Mouse (Mus musculus): ENCODE data around the gene Fchsd2. TPM values are rescaled to one million over a fixed set of nuclear protein-coding genes. Genes with fewer than 3 reads are reported as not detected.

Gene Fchsd2
- polyA plus RNA-seq, 1 experiment from 2014 or later: 51.6 TPM

- Histone ChIP-seq H3K36me3 (ENCODE audit: control insufficient read depth, insufficient read depth, low read length) (no peaks in the 10 kb centered on the region), H3K4me3 (ENCODE audit: low read depth, low read length) (no peak overlapping the region), H3K9me3 (ENCODE audit: control insufficient read depth, low read length) (no peaks in the 10 kb centered on the region), H3K27ac (ENCODE audit: low read depth, low read length) (no peak overlapping the region), H3K9ac (replicated peaks; ENCODE audit: low read depth, low read length) (no peak overlapping the region), H3K27me3 (ENCODE audit: control insufficient read depth, insufficient read depth, low read length) (no peaks in the 10 kb centered on the region), H3K4me1 (ENCODE audit: control insufficient read depth, insufficient read depth, low read length) (no peaks in the 10 kb centered on the region), H3K4me2 (ENCODE audit: low read depth, low read length) (no peak overlapping the region)
- no peak for ATAC-seq (ENCODE audit: low read depth)
- WGBS: 81% methylated on average over 6 of the region's 6 CpGs
Measured at GRCm38 (mm10) chr7:101324142-101324962, 231.7 kb downstream of the Fchsd2 start.

DNA sequence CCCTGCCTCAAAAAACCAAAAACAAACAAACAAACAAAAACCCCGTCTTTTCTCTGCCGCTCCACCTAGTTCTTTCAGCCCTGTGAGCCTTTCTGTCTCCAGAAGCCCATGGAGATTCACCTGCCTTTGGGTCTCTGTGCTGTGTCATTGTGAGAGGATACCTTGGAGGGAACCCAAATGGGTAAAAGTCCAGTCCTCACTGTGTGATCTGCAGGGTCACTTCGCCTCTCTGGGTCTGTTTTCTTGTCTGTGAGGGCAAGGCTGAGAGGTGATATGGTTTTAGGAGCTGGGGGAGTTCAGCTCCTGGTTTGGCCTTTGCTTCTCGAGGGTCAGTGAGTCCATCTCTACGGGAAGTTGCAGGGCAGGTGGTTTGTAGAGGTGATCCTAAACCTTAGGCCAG lies 233.3 kb downstream of the Fchsd2 start:
- Histone ChIP-seq H3K9ac (replicated peaks; ENCODE audit: low read depth, low read length) (no peak overlapping the region), H3K27ac (ENCODE audit: low read depth, low read length) (no peak overlapping the region), H3K36me3 (ENCODE audit: control insufficient read depth, insufficient read depth, low read length) (no peaks in the 10 kb centered on the region), H3K4me1 (ENCODE audit: control insufficient read depth, insufficient read depth, low read length) (no peaks in the 10 kb centered on the region), H3K4me3 (ENCODE audit: low read depth, low read length) (no peak overlapping the region), H3K27me3 (ENCODE audit: control insufficient read depth, insufficient read depth, low read length) (no peaks in the 10 kb centered on the region), H3K9me3 (ENCODE audit: control insufficient read depth, low read length) (no peaks in the 10 kb centered on the region), H3K4me2 (ENCODE audit: low read depth, low read length) (no peak overlapping the region)
- WGBS: 88% methylated on average over 5 of the region's 5 CpGs
- ATAC-seq (ENCODE audit: low read depth): no peak

- Histone ChIP-seq H3K9me3 (ENCODE audit: control insufficient read depth, low read length) (no peaks in the 10 kb centered on the region), H3K27me3 (ENCODE audit: control insufficient read depth, insufficient read depth, low read length) (no peaks in the 10 kb centered on the region), H3K27ac (ENCODE audit: low read depth, low read length) (no peak overlapping the region), H3K4me2 (ENCODE audit: low read depth, low read length) (no peak overlapping the region), H3K36me3 (ENCODE audit: control insufficient read depth, insufficient read depth, low read length) (no peaks in the 10 kb centered on the region), H3K4me3 (ENCODE audit: low read depth, low read length) (no peak overlapping the region), H3K4me1 (ENCODE audit: control insufficient read depth, insufficient read depth, low read length) (no peaks in the 10 kb centered on the region), H3K9ac (replicated peaks; ENCODE audit: low read depth, low read length) (no peak overlapping the region)
- 54% methylated on average over 5 of the region's 5 CpGs for WGBS
- no peak for ATAC-seq (ENCODE audit: low read depth)
Measured at GRCm38 (mm10) chr7:101327263-101327662, 234.6 kb downstream of the Fchsd2 start.

GRCm38 (mm10) chr7:101327786-101328185 lies 235.1 kb downstream of the Fchsd2 start:
- Histone ChIP-seq H3K4me1 (ENCODE audit: control insufficient read depth, insufficient read depth, low read length) (no peaks in the 10 kb centered on the region), H3K27ac (ENCODE audit: low read depth, low read length) (no peak overlapping the region), H3K27me3 (ENCODE audit: control insufficient read depth, insufficient read depth, low read length) (no peaks in the 10 kb centered on the region), H3K4me2 (ENCODE audit: low read depth, low read length) (no peak overlapping the region), H3K4me3 (ENCODE audit: low read depth, low read length) (no peak overlapping the region), H3K9ac (replicated peaks; ENCODE audit: low read depth, low read length) (no peak overlapping the region), H3K36me3 (ENCODE audit: control insufficient read depth, insufficient read depth, low read length) (no peaks in the 10 kb centered on the region), H3K9me3 (ENCODE audit: control insufficient read depth, low read length) (no peaks in the 10 kb centered on the region)
- 77% methylated on average over 2 of the region's 2 CpGs for WGBS
- no peak for ATAC-seq (ENCODE audit: low read depth)

DNA sequence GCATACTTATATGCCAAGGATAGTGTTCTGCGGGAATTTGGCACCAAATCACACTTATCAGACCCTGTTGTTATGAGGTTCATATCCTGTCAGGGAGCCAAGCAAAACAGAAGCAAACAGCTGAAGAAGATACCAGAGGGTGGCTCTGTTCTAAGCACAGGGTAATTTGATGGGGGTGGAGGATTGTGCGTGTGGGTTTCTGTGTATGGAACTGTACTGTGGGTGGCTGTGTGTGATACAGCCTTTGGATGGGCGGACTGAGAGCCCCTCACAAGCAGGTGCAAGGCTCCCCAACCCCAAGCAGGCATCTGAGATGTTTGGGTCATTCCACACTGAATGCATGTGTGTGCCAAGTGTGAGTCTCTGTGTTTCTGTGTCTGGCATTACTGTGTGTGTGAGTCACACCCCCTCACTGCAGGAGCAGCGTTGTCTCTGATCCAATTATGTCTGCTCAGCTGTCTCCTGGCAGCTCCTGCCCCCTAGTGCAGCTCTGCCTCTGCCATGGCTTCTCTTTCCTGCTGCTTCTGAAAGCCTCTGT lies 236.0 kb downstream of the Fchsd2 start:
- 62% methylated on average over 4 of the region's 4 CpGs for WGBS
- no peak overlapping the region for H3K9ac ChIP-seq (replicated peaks; ENCODE audit: low read depth, low read length)
- ATAC-seq (ENCODE audit: low read depth): peak; percentile 38; the same call in 1 of the 2 replicates

DNA sequence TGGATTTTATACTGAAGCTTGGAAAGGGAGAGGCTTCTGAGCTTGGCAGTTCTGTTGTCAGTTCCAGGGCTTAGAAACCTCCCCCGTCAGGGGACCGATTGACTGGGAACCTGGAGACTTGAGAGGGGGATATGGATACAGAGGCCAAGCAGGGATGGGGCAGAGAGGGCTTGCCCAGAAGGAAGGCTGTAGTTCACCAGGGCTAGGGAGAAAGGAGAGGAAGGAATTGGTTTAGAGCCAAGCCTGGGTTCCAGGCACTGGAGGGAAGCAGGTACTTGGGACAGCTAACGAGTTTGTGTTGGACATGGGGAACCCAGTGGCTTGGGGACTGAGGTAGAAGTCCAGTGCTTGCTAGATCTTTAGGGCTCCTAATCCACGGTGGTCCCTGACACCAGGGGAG lies 236.9 kb downstream of the Fchsd2 start:
- no peaks in the 10 kb centered on the region for H3K9me3 ChIP-seq (ENCODE audit: control insufficient read depth, low read length)
- H3K9ac ChIP-seq (replicated peaks; ENCODE audit: low read depth, low read length): no peak overlapping the region
- no peaks in the 10 kb centered on the region for H3K4me1 ChIP-seq (ENCODE audit: control insufficient read depth, insufficient read depth, low read length)
- no peak for ATAC-seq (ENCODE audit: low read depth)
- H3K4me3 ChIP-seq (ENCODE audit: low read depth, low read length): no peak overlapping the region
- no peak overlapping the region for H3K4me2 ChIP-seq (ENCODE audit: low read depth, low read length)
- 89% methylated on average over 4 of the region's 4 CpGs for WGBS
- H3K27ac ChIP-seq (ENCODE audit: low read depth, low read length): no peak overlapping the region
- H3K27me3 ChIP-seq (ENCODE audit: control insufficient read depth, insufficient read depth, low read length): no peaks in the 10 kb centered on the region
- H3K36me3 ChIP-seq (ENCODE audit: control insufficient read depth, insufficient read depth, low read length): no peaks in the 10 kb centered on the region

More for the DNA sequence above, 236.0 kb downstream of the Fchsd2 start:
- no peaks in the 10 kb centered on the region for H3K9me3 ChIP-seq (ENCODE audit: control insufficient read depth, low read length)
- no peaks in the 10 kb centered on the region for H3K27me3 ChIP-seq (ENCODE audit: control insufficient read depth, insufficient read depth, low read length)
- H3K4me1 ChIP-seq (ENCODE audit: control insufficient read depth, insufficient read depth, low read length): no peaks in the 10 kb centered on the region
- peak overlapping the region; percentile 12; the same call in 1 of the 2 replicates for H3K27ac ChIP-seq (ENCODE audit: low read depth, low read length)
- H3K36me3 ChIP-seq (ENCODE audit: control insufficient read depth, insufficient read depth, low read length): no peaks in the 10 kb centered on the region
- no peak overlapping the region for H3K4me3 ChIP-seq (ENCODE audit: low read depth, low read length)
- H3K4me2 ChIP-seq (ENCODE audit: low read depth, low read length): no peak overlapping the region

DNA sequence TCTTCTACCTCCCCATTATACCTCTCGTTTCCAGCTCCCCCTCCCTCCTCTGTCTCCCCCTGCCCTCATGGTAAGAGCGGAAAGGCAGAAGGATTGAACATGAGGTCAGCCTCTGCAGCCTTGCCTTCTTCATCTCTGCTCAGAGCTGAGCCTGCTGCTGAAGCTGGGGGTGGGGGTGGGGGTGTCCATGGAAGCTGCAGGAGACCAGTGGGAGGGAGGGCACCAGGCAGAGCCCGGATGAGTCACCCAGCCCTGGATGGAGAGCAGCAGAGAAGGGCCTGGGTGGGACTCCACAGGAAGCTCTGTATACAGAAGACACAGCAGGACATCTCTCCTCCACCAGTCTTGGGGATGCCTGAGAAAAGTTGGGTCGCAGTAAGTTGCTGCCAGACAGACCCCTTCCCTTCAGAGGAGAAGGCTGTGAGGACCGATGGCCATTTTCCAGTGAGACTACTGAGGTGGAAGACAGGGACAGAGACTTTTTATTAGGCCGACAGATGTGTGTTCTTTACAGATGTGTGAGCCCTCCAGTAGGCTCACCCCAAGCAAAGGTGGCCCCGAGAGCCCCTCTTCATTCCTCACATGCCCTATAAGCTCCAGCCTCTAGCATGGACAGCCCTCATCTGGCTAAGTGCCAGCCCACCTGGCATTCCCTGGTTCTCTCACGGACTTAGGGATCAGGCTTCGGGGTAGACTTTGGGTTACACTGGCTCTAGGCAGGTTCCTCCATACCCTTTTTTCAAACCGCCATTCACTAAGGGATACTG lies 237.6 kb downstream of the Fchsd2 start:
- Histone ChIP-seq H3K36me3 (ENCODE audit: control insufficient read depth, insufficient read depth, low read length) (no peaks in the 10 kb centered on the region), H3K9ac (replicated peaks; ENCODE audit: low read depth, low read length) (no peak overlapping the region), H3K27ac (ENCODE audit: low read depth, low read length) (no peak overlapping the region), H3K4me1 (ENCODE audit: control insufficient read depth, insufficient read depth, low read length) (no peaks in the 10 kb centered on the region), H3K9me3 (ENCODE audit: control insufficient read depth, low read length) (no peaks in the 10 kb centered on the region), H3K4me2 (ENCODE audit: low read depth, low read length) (no peak overlapping the region), H3K4me3 (ENCODE audit: low read depth, low read length) (no peak overlapping the region), H3K27me3 (ENCODE audit: control insufficient read depth, insufficient read depth, low read length) (no peaks in the 10 kb centered on the region)
- no peak for ATAC-seq (ENCODE audit: low read depth)
- 80% methylated on average over 10 of the region's 10 CpGs for WGBS

GRCm38 (mm10) chr7:101330841-101331173 lies 238.1 kb downstream of the Fchsd2 start:
- no peak overlapping the region for H3K9ac ChIP-seq (replicated peaks; ENCODE audit: low read depth, low read length)
- no peaks in the 10 kb centered on the region for H3K36me3 ChIP-seq (ENCODE audit: control insufficient read depth, insufficient read depth, low read length)
- H3K4me1 ChIP-seq (ENCODE audit: control insufficient read depth, insufficient read depth, low read length): no peaks in the 10 kb centered on the region
- WGBS: 71% methylated on average over 4 of the region's 4 CpGs
- no peak overlapping the region for H3K27ac ChIP-seq (ENCODE audit: low read depth, low read length)
- no peak overlapping the region for H3K4me3 ChIP-seq (ENCODE audit: low read depth, low read length)
- H3K4me2 ChIP-seq (ENCODE audit: low read depth, low read length): no peak overlapping the region
- H3K27me3 ChIP-seq (ENCODE audit: control insufficient read depth, insufficient read depth, low read length): no peaks in the 10 kb centered on the region
- H3K9me3 ChIP-seq (ENCODE audit: control insufficient read depth, low read length): no peaks in the 10 kb centered on the region
- no peak for ATAC-seq (ENCODE audit: low read depth)
